Mouse (Mus musculus) kidney, embryonic 14.5 days (tissue): Measurements from ENCODE around the gene Gng12. TPM values are rescaled to one million over a fixed set of nuclear protein-coding genes. Genes with fewer than 3 reads are reported as not detected.
A peak's percentile ranks its signal among the peaks of the same experiment; 100 is the strongest.

Experiments used
- ATAC-seq: fragments of 200-750 bp; cut with Nextera tagmentation; 2 replicates; pipeline ENCODE4 v1.8.0; 2017; ENCODE audit warnings: moderate number of reproducible peaks, mild to moderate bottlenecking, moderate TSS enrichment, moderate library complexity; ENCODE audit not compliant: low FRiP score, low TSS enrichment
- H3K27ac ChIP-seq: fragments of 300-500 bp; sonication (generic); 2 replicates; pipeline ENCODE4 v1.5.1; 2014; ENCODE audit warnings: low read depth, mild to moderate bottlenecking, low read length, moderate library complexity, mixed read lengths
- H3K27me3 ChIP-seq: fragments of 300-500 bp; sonication (generic); 2 replicates; pipeline ENCODE4 v1.6.1; 2014; ENCODE audit warnings: mild to moderate bottlenecking, low read length; ENCODE audit not compliant: control insufficient read depth, insufficient read depth
- H3K36me3 ChIP-seq: fragments of 300-500 bp; sonication (generic); 2 replicates; pipeline ENCODE4 v1.6.1; 2014; ENCODE audit warnings: low read length, mixed read lengths; ENCODE audit not compliant: control insufficient read depth, insufficient read depth
- H3K4me1 ChIP-seq: fragments of 300-500 bp; sonication (generic); 2 replicates; pipeline ENCODE4 v1.6.1; 2014; ENCODE audit warnings: low read length, mixed read lengths; ENCODE audit not compliant: control insufficient read depth, insufficient read depth
- H3K4me2 ChIP-seq: fragments of 300-500 bp; sonication (generic); replicated peaks from 2 replicates; pipeline ENCODE4 v1.6.1; 2014; ENCODE audit warnings: low read depth, mild to moderate bottlenecking, low read length
- H3K4me3 ChIP-seq: fragments of 300-500 bp; sonication (generic); 2 replicates; pipeline ENCODE4 v1.5.1; 2014; ENCODE audit warnings: mild to moderate bottlenecking, low read length
- H3K9ac ChIP-seq: fragments of 300-500 bp; sonication (generic); 2 replicates; pipeline ENCODE4 v1.6.1; 2014; ENCODE audit warnings: low read depth, mild to moderate bottlenecking, low read length, moderate library complexity
- H3K9me3 ChIP-seq: fragments of 300-500 bp; sonication (generic); 2 replicates; pipeline ENCODE4 v1.6.1; 2016; ENCODE audit warnings: low read length; ENCODE audit not compliant: control insufficient read depth
- WGBS: fragments of 180-500 bp; shearing (Covaris S2); extraction: QIAGEN DNeasy Blood & Tissue Kit; methylation state at CpG from one replicate; pipeline ENCODE4 v1.1.7; 2014; 5-methylcytosine and 5-hydroxymethylcytosine counted together
- polyA plus RNA-seq: library from polyadenylated mRNA; unstranded; fragments of >200 nt; fragmentation: Nextera tagmentation; extraction: Ambion mirVana; gene quantifications from 2 replicates; pipeline ENCODE4 v1.2.1, GENCODE M21; 2014

Gene Gng12
- polyA plus RNA-seq, 1 experiment from 2014 or later: 108 TPM

- Histone ChIP-seq H3K9ac (no peak overlapping the region), H3K27me3 (no peaks in the 10 kb centered on the region), H3K27ac (peak overlapping the region; percentile 67), H3K4me2 (no peak overlapping the region), H3K9me3 (no peaks in the 10 kb centered on the region), H3K4me3 (no peak overlapping the region), H3K4me1 (peaks cover 17% of the 10 kb centered on the region), H3K36me3 (no peaks in the 10 kb centered on the region)
- ATAC-seq: peak; percentile 90
- WGBS: 29% methylated on average over 11 of the region's 11 CpGs
Measured at GRCm38 (mm10) chr6:66910493-66911435, 14.6 kb downstream of the Gng12 start.

GRCm38 (mm10) chr6:66913355-66913754 lies 17.2 kb downstream of the Gng12 start:
- Histone ChIP-seq H3K9ac (no peak overlapping the region), H3K9me3 (no peaks in the 10 kb centered on the region), H3K4me3 (no peak overlapping the region), H3K4me2 (no peak overlapping the region), H3K27ac (no peak overlapping the region), H3K36me3 (no peaks in the 10 kb centered on the region), H3K4me1 (peaks cover 15% of the 10 kb centered on the region), H3K27me3 (no peaks in the 10 kb centered on the region)
- 97% methylated on average over 1 of the region's 1 CpGs for WGBS
- ATAC-seq: no peak

GRCm38 (mm10) chr6:66915592-66915991 lies 19.4 kb downstream of the Gng12 start:
- 98% methylated on average over 2 of the region's 2 CpGs for WGBS
- H3K9ac ChIP-seq: no peak overlapping the region
- no peaks in the 10 kb centered on the region for H3K9me3 ChIP-seq
- no peak for ATAC-seq
- H3K36me3 ChIP-seq: no peaks in the 10 kb centered on the region
- H3K27me3 ChIP-seq: no peaks in the 10 kb centered on the region
- peaks cover 15% of the 10 kb centered on the region for H3K4me1 ChIP-seq
- H3K4me2 ChIP-seq: no peak overlapping the region
- no peak overlapping the region for H3K27ac ChIP-seq
- no peak overlapping the region for H3K4me3 ChIP-seq

GRCm38 (mm10) chr6:66917032-66917431 lies 20.8 kb downstream of the Gng12 start:
- Histone ChIP-seq H3K9ac (no peak overlapping the region), H3K27ac (no peak overlapping the region), H3K4me2 (no peak overlapping the region), H3K9me3 (no peaks in the 10 kb centered on the region), H3K27me3 (no peaks in the 10 kb centered on the region), H3K4me3 (no peak overlapping the region), H3K36me3 (no peaks in the 10 kb centered on the region), H3K4me1 (peaks cover 8% of the 10 kb centered on the region; the same call in 1 of the 2 replicates)
- whole genome bisulfite sequencing: 90% methylated on average over 7 of the region's 7 CpGs
- ATAC-seq: no peak

- WGBS: 93% methylated on average over 4 of the region's 4 CpGs
- H3K4me3 ChIP-seq: no peak overlapping the region
- H3K27me3 ChIP-seq: no peaks in the 10 kb centered on the region
- ATAC-seq: no peak
- no peak overlapping the region for H3K27ac ChIP-seq
- no peaks in the 10 kb centered on the region for H3K9me3 ChIP-seq
- H3K9ac ChIP-seq: no peak overlapping the region
- H3K4me1 ChIP-seq: peaks cover under 1% of the 10 kb centered on the region; the same call in 1 of the 2 replicates
- H3K36me3 ChIP-seq: no peaks in the 10 kb centered on the region
- H3K4me2 ChIP-seq: no peak overlapping the region
Measured at GRCm38 (mm10) chr6:66920786-66921185, 24.6 kb downstream of the Gng12 start.

GRCm38 (mm10) chr6:66921755-66922154 lies 25.6 kb downstream of the Gng12 start:
- 79% methylated on average over 4 of the region's 4 CpGs for WGBS
- ATAC-seq: no peak
- Histone ChIP-seq H3K27me3 (no peaks in the 10 kb centered on the region), H3K4me1 (peaks cover 9% of the 10 kb centered on the region; the same call in 1 of the 2 replicates), H3K4me3 (no peak overlapping the region), H3K9ac (no peak overlapping the region), H3K36me3 (no peaks in the 10 kb centered on the region), H3K4me2 (no peak overlapping the region), H3K9me3 (no peaks in the 10 kb centered on the region), H3K27ac (no peak overlapping the region)

- Histone ChIP-seq H3K36me3 (no peaks in the 10 kb centered on the region), H3K27ac (no peak overlapping the region), H3K27me3 (no peaks in the 10 kb centered on the region), H3K4me2 (no peak overlapping the region), H3K9ac (no peak overlapping the region), H3K4me1 (peaks cover 9% of the 10 kb centered on the region; the same call in 1 of the 2 replicates), H3K9me3 (no peaks in the 10 kb centered on the region), H3K4me3 (no peak overlapping the region)
- WGBS: 93% methylated on average over 7 of the region's 7 CpGs
- no peak for ATAC-seq
Measured at GRCm38 (mm10) chr6:66922501-66922900, 26.3 kb downstream of the Gng12 start.

- no peaks in the 10 kb centered on the region for H3K27me3 ChIP-seq
- H3K4me1 ChIP-seq: peaks cover 12% of the 10 kb centered on the region; the same call in 1 of the 2 replicates
- ATAC-seq: no peak
- H3K27ac ChIP-seq: no peak overlapping the region
- H3K9me3 ChIP-seq: no peaks in the 10 kb centered on the region
- no peaks in the 10 kb centered on the region for H3K36me3 ChIP-seq
- H3K9ac ChIP-seq: no peak overlapping the region
- WGBS: 88% methylated on average over 4 of the region's 4 CpGs
- H3K4me3 ChIP-seq: no peak overlapping the region
- H3K4me2 ChIP-seq: no peak overlapping the region
Measured at GRCm38 (mm10) chr6:66923851-66924250, 27.7 kb downstream of the Gng12 start.

- no peak overlapping the region for H3K27ac ChIP-seq
- no peaks in the 10 kb centered on the region for H3K27me3 ChIP-seq
- H3K9me3 ChIP-seq: no peaks in the 10 kb centered on the region
- H3K4me1 ChIP-seq: peaks cover 14% of the 10 kb centered on the region; the same call in 1 of the 2 replicates
- H3K4me3 ChIP-seq: no peak overlapping the region
- no peaks in the 10 kb centered on the region for H3K36me3 ChIP-seq
- no peak overlapping the region for H3K4me2 ChIP-seq
- 74% methylated on average over 7 of the region's 7 CpGs for WGBS
- no peak overlapping the region for H3K9ac ChIP-seq
- no peak for ATAC-seq
Measured at GRCm38 (mm10) chr6:66924315-66924965, 28.2 kb downstream of the Gng12 start.
